Mouse (Mus musculus): ENCODE data around the gene Dhx57. TPM values are rescaled to one million over a fixed set of nuclear protein-coding genes. Genes with fewer than 3 reads are reported as not detected.
"Not testable (repeated sequence)": the region's sequence is repeated elsewhere in the genome, so short reads cannot be mapped to it uniquely, and the experiment has no call there.

Gene Dhx57
- polyA plus RNA-seq, 1 experiment: 18.9 TPM

GRCm38 (mm10) chr17:80224326-80225116, 65.8 kb downstream of the Dhx57 start, which contains the start of gene Gemin6:
Gemin6 (plus strand) TSS chr17:80224441.
- WGBS: under 1% methylated on average over 33 of the region's 33 CpGs
- Histone ChIP-seq H3K27ac (ENCODE audit: control insufficient read depth, insufficient read depth, low read length) (peak within 1 kb of the TSS; percentile 71), H3K4me3 (ENCODE audit: control insufficient read depth, insufficient read depth, low read length) (peak within 1 kb of the TSS; percentile 52), H3K36me3 (ENCODE audit: control insufficient read depth, insufficient read depth, low read length) (no peaks in the 10 kb centered on the region), H3K27me3 (ENCODE audit: control insufficient read depth, insufficient read depth, low read length) (no peaks in the 10 kb centered on the region), H3K4me1 (replicated peaks; ENCODE audit: control insufficient read depth, insufficient read depth, low read length) (no peaks in the 10 kb centered on the region; the same call in 1 of the 2 replicates)
- peak; percentile 85 for DNase-seq
- TF ChIP-seq POLR2A (IDR thresholded peaks at IDR 0.05; ENCODE audit: control insufficient read depth, extremely low read depth, insufficient read depth, low read length, poor library complexity) (peak; percentile 68), CTCF (IDR thresholded peaks at IDR 0.05; ENCODE audit: borderline replicate concordance, control insufficient read depth, extremely low read depth, insufficient read depth, low read length, poor library complexity) (no peak)

DNA sequence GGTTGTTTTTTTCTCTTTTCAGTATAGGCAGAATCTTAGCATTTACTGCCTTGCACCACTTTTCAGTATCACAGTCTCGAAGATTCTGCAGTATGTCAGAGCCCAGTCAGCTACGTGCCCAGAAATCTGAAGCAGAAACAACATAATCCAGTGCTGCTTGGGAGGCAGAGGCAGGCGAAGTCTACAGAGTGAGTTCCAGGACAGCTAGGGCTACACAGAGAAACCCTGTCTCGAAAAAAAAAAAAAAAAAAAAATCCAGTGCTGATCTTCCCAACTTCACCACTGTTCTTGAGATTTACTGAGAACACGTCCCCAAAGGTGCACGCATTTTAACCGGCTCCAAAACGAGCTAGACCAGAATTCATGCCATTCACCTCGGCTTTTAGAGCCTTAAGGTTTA, 66.4 kb downstream of the Dhx57 start:
- Histone ChIP-seq H3K36me3 (ENCODE audit: control insufficient read depth, insufficient read depth, low read length) (no peaks in the 10 kb centered on the region), H3K4me1 (replicated peaks; ENCODE audit: control insufficient read depth, insufficient read depth, low read length) (no peaks in the 10 kb centered on the region; the same call in 1 of the 2 replicates), H3K4me3 (ENCODE audit: control insufficient read depth, insufficient read depth, low read length) (peak overlapping the region; percentile 52), H3K27me3 (ENCODE audit: control insufficient read depth, insufficient read depth, low read length) (no peaks in the 10 kb centered on the region), H3K27ac (ENCODE audit: control insufficient read depth, insufficient read depth, low read length) (no peak overlapping the region)
- TF ChIP-seq POLR2A (IDR thresholded peaks at IDR 0.05; ENCODE audit: control insufficient read depth, extremely low read depth, insufficient read depth, low read length, poor library complexity) (no peak), CTCF (IDR thresholded peaks at IDR 0.05; ENCODE audit: borderline replicate concordance, control insufficient read depth, extremely low read depth, insufficient read depth, low read length, poor library complexity) (no peak)
- no peak for DNase-seq
- WGBS: 7% methylated on average over 9 of the region's 9 CpGs

- 64% methylated on average over 3 of the region's 3 CpGs for WGBS
- no peak overlapping the region for H3K4me3 ChIP-seq (ENCODE audit: control insufficient read depth, insufficient read depth, low read length)
- H3K4me1 ChIP-seq (replicated peaks; ENCODE audit: control insufficient read depth, insufficient read depth, low read length): no peaks in the 10 kb centered on the region; the same call in 1 of the 2 replicates
- TF ChIP-seq CTCF (IDR thresholded peaks at IDR 0.05; ENCODE audit: borderline replicate concordance, control insufficient read depth, extremely low read depth, insufficient read depth, low read length, poor library complexity) (no peak), POLR2A (IDR thresholded peaks at IDR 0.05; ENCODE audit: control insufficient read depth, extremely low read depth, insufficient read depth, low read length, poor library complexity) (no peak)
- peak; percentile 43 for DNase-seq
- no peaks in the 10 kb centered on the region for H3K36me3 ChIP-seq (ENCODE audit: control insufficient read depth, insufficient read depth, low read length)
- no peaks in the 10 kb centered on the region for H3K27me3 ChIP-seq (ENCODE audit: control insufficient read depth, insufficient read depth, low read length)
- no peak overlapping the region for H3K27ac ChIP-seq (ENCODE audit: control insufficient read depth, insufficient read depth, low read length)
Observed at GRCm38 (mm10) chr17:80221890-80222628, 68.2 kb downstream of the Dhx57 start.

DNA sequence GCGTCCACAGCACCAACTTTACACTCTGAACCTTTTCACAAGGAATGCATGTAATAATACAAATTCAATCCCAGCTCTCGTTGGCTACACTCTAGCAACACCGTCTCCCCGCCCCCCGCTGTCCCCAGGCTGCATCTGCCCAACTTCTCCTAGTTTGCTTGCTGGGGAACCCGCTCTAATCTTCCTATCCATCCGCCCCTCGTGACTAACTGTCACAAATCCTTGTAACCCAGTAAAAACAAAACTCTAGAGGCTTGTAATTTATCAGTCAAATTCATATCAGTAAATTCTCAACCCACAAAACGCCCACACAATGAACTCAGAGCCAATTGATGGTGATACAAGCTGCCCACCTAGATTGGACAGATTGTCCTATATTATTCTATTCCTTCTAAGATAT, 69.1 kb downstream of the Dhx57 start:
- no peak overlapping the region for H3K27ac ChIP-seq (ENCODE audit: control insufficient read depth, insufficient read depth, low read length)
- H3K4me3 ChIP-seq (ENCODE audit: control insufficient read depth, insufficient read depth, low read length): no peak overlapping the region
- 83% methylated on average over 9 of the region's 9 CpGs for WGBS
- DNase-seq: no peak
- no peaks in the 10 kb centered on the region; the same call in 1 of the 2 replicates for H3K4me1 ChIP-seq (replicated peaks; ENCODE audit: control insufficient read depth, insufficient read depth, low read length)
- no peak for TF ChIP-seq CTCF (IDR thresholded peaks at IDR 0.05; ENCODE audit: borderline replicate concordance, control insufficient read depth, extremely low read depth, insufficient read depth, low read length, poor library complexity)
- H3K27me3 ChIP-seq (ENCODE audit: control insufficient read depth, insufficient read depth, low read length): no peaks in the 10 kb centered on the region
- H3K36me3 ChIP-seq (ENCODE audit: control insufficient read depth, insufficient read depth, low read length): no peaks in the 10 kb centered on the region

DNA sequence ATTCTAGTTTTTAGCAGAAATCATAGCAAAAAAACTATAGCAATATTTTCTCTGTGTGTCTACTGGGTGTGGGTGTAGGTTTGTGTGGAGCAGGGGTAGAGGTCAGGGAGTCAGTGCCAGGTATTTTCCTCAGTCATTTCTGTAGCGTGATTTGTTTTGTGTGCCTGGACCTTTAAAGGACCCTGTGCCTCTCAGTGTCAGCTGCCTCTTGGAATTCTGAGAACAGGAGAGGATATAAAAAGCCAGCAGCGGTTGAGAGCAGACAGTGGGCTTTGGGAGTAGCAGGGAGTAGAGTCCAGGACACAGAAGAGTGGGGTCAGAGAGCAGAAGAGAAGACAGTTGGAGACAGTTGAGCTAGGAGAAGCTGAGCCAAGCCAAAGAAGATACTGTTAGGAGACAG, 70.1 kb downstream of the Dhx57 start:
- H3K4me1 ChIP-seq (replicated peaks; ENCODE audit: control insufficient read depth, insufficient read depth, low read length): no peaks in the 10 kb centered on the region; the same call in 1 of the 2 replicates
- H3K4me3 ChIP-seq (ENCODE audit: control insufficient read depth, insufficient read depth, low read length): no peak overlapping the region
- no peak overlapping the region for H3K27ac ChIP-seq (ENCODE audit: control insufficient read depth, insufficient read depth, low read length)
- TF ChIP-seq POLR2A (IDR thresholded peaks at IDR 0.05; ENCODE audit: control insufficient read depth, extremely low read depth, insufficient read depth, low read length, poor library complexity) (no peak), CTCF (IDR thresholded peaks at IDR 0.05; ENCODE audit: borderline replicate concordance, control insufficient read depth, extremely low read depth, insufficient read depth, low read length, poor library complexity) (no peak)
- 94% methylated on average over 2 of the region's 2 CpGs for whole genome bisulfite sequencing
- H3K36me3 ChIP-seq (ENCODE audit: control insufficient read depth, insufficient read depth, low read length): no peaks in the 10 kb centered on the region
- DNase-seq: no peak
- H3K27me3 ChIP-seq (ENCODE audit: control insufficient read depth, insufficient read depth, low read length): no peaks in the 10 kb centered on the region

DNA sequence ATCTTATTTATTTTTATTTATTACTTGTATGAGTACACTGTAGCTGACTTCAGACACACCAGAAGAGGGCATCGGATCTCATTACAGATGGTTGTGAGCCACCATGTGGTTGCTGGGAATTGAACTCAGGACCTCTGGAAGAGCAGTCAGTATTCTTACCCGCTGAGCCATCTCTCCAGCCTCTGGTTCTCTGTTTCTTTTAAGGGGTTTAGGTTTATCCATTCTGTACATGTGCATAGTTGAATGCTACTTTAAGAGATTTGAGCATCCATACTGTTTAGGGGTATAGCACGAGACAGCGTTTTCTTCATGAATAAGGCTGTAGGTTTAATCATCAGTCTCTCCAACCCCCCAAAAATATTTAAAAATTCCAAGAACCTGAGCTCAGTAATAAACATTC, 76.3 kb downstream of the Dhx57 start:
- DNase-seq; H3K36me3 ChIP-seq (ENCODE audit: control insufficient read depth, insufficient read depth, low read length); H3K27me3 ChIP-seq (ENCODE audit: control insufficient read depth, insufficient read depth, low read length); H3K4me1 ChIP-seq (replicated peaks; ENCODE audit: control insufficient read depth, insufficient read depth, low read length); H3K4me3 ChIP-seq (ENCODE audit: control insufficient read depth, insufficient read depth, low read length); H3K27ac ChIP-seq (ENCODE audit: control insufficient read depth, insufficient read depth, low read length): not testable (repeated sequence)
- WGBS: 96% methylated on average over 4 of the region's 4 CpGs
